Mouse (Mus musculus): ENCODE data around the gene Pbx3. TPM values are rescaled to one million over a fixed set of nuclear protein-coding genes. Genes with fewer than 3 reads are reported as not detected.

Pbx3 gene
- polyA plus RNA-seq, 1 experiment from 2014 or later = 21.4 TPM

- Histone ChIP-seq H3K9me3 (no peaks in the 10 kb centered on the region), H3K4me1 (peaks cover 14% of the 10 kb centered on the region), H3K4me3 (peak overlapping the region; percentile 83), H3K27ac (peak overlapping the region; percentile 95), H3K4me2 (peak overlapping the region; percentile 95), H3K36me3 (no peaks in the 10 kb centered on the region), H3K27me3 (peaks cover 4% of the 10 kb centered on the region; the same call in 1 of the 2 replicates), H3K9ac (peak overlapping the region; percentile 94)
- 0 out of 2 replicates have a peak, but pooled peaks have one; percentile 23 for ATAC-seq (ENCODE audit: insufficient number of reproducible peaks, insufficient read depth, low FRiP score, low TSS enrichment, low read depth)
- under 1% methylated on average over 78 of the region's 118 CpGs for WGBS
These were observed 1.3 kb downstream of the Pbx3 start for GRCm38 (mm10) chr2:34371441-34372304.

- under 1% methylated on average over 42 of the region's 42 CpGs for WGBS
- Histone ChIP-seq H3K27me3 (peaks cover 4% of the 10 kb centered on the region; the same call in 1 of the 2 replicates), H3K4me3 (peak overlapping the region; percentile 83), H3K27ac (peak overlapping the region; percentile 95), H3K4me2 (peak overlapping the region; percentile 95), H3K4me1 (peaks cover 14% of the 10 kb centered on the region), H3K36me3 (no peaks in the 10 kb centered on the region), H3K9me3 (no peaks in the 10 kb centered on the region), H3K9ac (peak overlapping the region; percentile 94)
- no peak for ATAC-seq (ENCODE audit: insufficient number of reproducible peaks, insufficient read depth, low FRiP score, low TSS enrichment, low read depth)
These were observed 2.1 kb downstream of the Pbx3 start for GRCm38 (mm10) chr2:34370725-34371440.

- Histone ChIP-seq H3K36me3 (no peaks in the 10 kb centered on the region), H3K27ac (0 out of 2 replicates have a peak overlapping the region, but pooled peaks have one; percentile 95), H3K9ac (peak overlapping the region; percentile 94), H3K27me3 (peaks cover 4% of the 10 kb centered on the region; the same call in 1 of the 2 replicates), H3K4me1 (peaks cover 14% of the 10 kb centered on the region), H3K9me3 (no peaks in the 10 kb centered on the region), H3K4me2 (peak overlapping the region; percentile 95), H3K4me3 (peak overlapping the region; percentile 83)
- 2% methylated on average over 7 of the region's 7 CpGs for WGBS
- no peak for ATAC-seq (ENCODE audit: insufficient number of reproducible peaks, insufficient read depth, low FRiP score, low TSS enrichment, low read depth)
These were observed 2.6 kb downstream of the Pbx3 start for GRCm38 (mm10) chr2:34370349-34370724.

- 38% methylated on average over 6 of the region's 6 CpGs for WGBS
- Histone ChIP-seq H3K9me3 (no peaks in the 10 kb centered on the region), H3K4me1 (peaks cover 11% of the 10 kb centered on the region), H3K27me3 (no peaks in the 10 kb centered on the region; the same call in 1 of the 2 replicates), H3K9ac (no peak overlapping the region), H3K36me3 (no peaks in the 10 kb centered on the region), H3K4me3 (peak overlapping the region; percentile 8; the same call in 1 of the 2 replicates), H3K4me2 (peak overlapping the region; percentile 42), H3K27ac (no peak overlapping the region)
- no peak for ATAC-seq (ENCODE audit: insufficient number of reproducible peaks, insufficient read depth, low FRiP score, low TSS enrichment, low read depth)
These were observed 4.5 kb downstream of the Pbx3 start for GRCm38 (mm10) chr2:34368396-34368795.

- ATAC-seq (ENCODE audit: insufficient number of reproducible peaks, insufficient read depth, low FRiP score, low TSS enrichment, low read depth) = no peak
- WGBS = 71% methylated on average over 2 of the region's 2 CpGs
- H3K4me1 ChIP-seq = 0 out of 2 replicates have a peak, but pooled peaks cover 4% of the 10 kb centered on the region
- no peak overlapping the region for H3K9ac ChIP-seq
- H3K36me3 ChIP-seq = no peaks in the 10 kb centered on the region
- H3K9me3 ChIP-seq = no peaks in the 10 kb centered on the region
- no peak overlapping the region for H3K27ac ChIP-seq
- H3K4me3 ChIP-seq = no peak overlapping the region
- H3K27me3 ChIP-seq = 0 out of 2 replicates have a peak, but pooled peaks cover 3% of the 10 kb centered on the region
- no peak overlapping the region for H3K4me2 ChIP-seq
These were observed 5.9 kb downstream of the Pbx3 start for GRCm38 (mm10) chr2:34367024-34367423.

GRCm38 (mm10) chr2:34363678-34364077 lies 9.3 kb downstream of the Pbx3 start:
- Histone ChIP-seq H3K4me1 (peaks cover 15% of the 10 kb centered on the region), H3K9ac (no peak overlapping the region), H3K36me3 (no peaks in the 10 kb centered on the region), H3K4me2 (no peak overlapping the region), H3K9me3 (no peaks in the 10 kb centered on the region), H3K27me3 (peaks cover 12% of the 10 kb centered on the region; the same call in 1 of the 2 replicates), H3K27ac (no peak overlapping the region), H3K4me3 (no peak overlapping the region)
- no peak for ATAC-seq (ENCODE audit: insufficient number of reproducible peaks, insufficient read depth, low FRiP score, low TSS enrichment, low read depth)
- 10% methylated on average over 1 of the region's 1 CpGs for WGBS

- peaks cover 26% of the 10 kb centered on the region for H3K4me1 ChIP-seq
- no peaks in the 10 kb centered on the region for H3K36me3 ChIP-seq
- H3K9me3 ChIP-seq = no peaks in the 10 kb centered on the region
- H3K4me2 ChIP-seq = no peak overlapping the region
- H3K27ac ChIP-seq = no peak overlapping the region
- no peak overlapping the region for H3K4me3 ChIP-seq
- no peak overlapping the region for H3K9ac ChIP-seq
- no peak for ATAC-seq (ENCODE audit: insufficient number of reproducible peaks, insufficient read depth, low FRiP score, low TSS enrichment, low read depth)
- H3K27me3 ChIP-seq = peaks cover 9% of the 10 kb centered on the region; the same call in 1 of the 2 replicates
- WGBS = 51% methylated on average over 7 of the region's 7 CpGs
These were observed 17.1 kb downstream of the Pbx3 start for GRCm38 (mm10) chr2:34355801-34356211.

GRCm38 (mm10) chr2:34352006-34352405 lies 20.9 kb downstream of the Pbx3 start:
- Histone ChIP-seq H3K9ac (no peak overlapping the region), H3K4me2 (no peak overlapping the region)
- ATAC-seq (ENCODE audit: insufficient number of reproducible peaks, insufficient read depth, low FRiP score, low TSS enrichment, low read depth) = no peak

GRCm38 (mm10) chr2:34347096-34347495 lies 25.8 kb downstream of the Pbx3 start:
- H3K36me3 ChIP-seq = no peaks in the 10 kb centered on the region
- H3K4me2 ChIP-seq = peak overlapping the region; percentile 7
- peaks cover 12% of the 10 kb centered on the region for H3K4me1 ChIP-seq
- H3K4me3 ChIP-seq = no peak overlapping the region
- H3K27ac ChIP-seq = no peak overlapping the region
- H3K9me3 ChIP-seq = no peaks in the 10 kb centered on the region
- peaks cover 22% of the 10 kb centered on the region for H3K27me3 ChIP-seq
- no peak overlapping the region for H3K9ac ChIP-seq
- no peak for ATAC-seq (ENCODE audit: insufficient number of reproducible peaks, insufficient read depth, low FRiP score, low TSS enrichment, low read depth)
- 24% methylated on average over 6 of the region's 6 CpGs for WGBS

More at GRCm38 (mm10) chr2:34352006-34352405, 20.9 kb downstream of the Pbx3 start:
- Histone ChIP-seq H3K36me3 (no peaks in the 10 kb centered on the region), H3K4me1 (peaks cover 15% of the 10 kb centered on the region), H3K27me3 (peaks cover 7% of the 10 kb centered on the region), H3K27ac (no peak overlapping the region), H3K4me3 (no peak overlapping the region), H3K9me3 (no peaks in the 10 kb centered on the region)

GRCm38 (mm10) chr2:34298664-34299063 lies 74.3 kb downstream of the Pbx3 start:
- 76% methylated on average over 1 of the region's 1 CpGs for WGBS

GRCm38 (mm10) chr2:34298202-34298601 lies 74.7 kb downstream of the Pbx3 start:
- Histone ChIP-seq H3K4me3 (no peak overlapping the region), H3K36me3 (no peaks in the 10 kb centered on the region), H3K9me3 (no peaks in the 10 kb centered on the region), H3K27me3 (no peaks in the 10 kb centered on the region), H3K27ac (no peak overlapping the region), H3K4me2 (no peak overlapping the region), H3K9ac (no peak overlapping the region), H3K4me1 (0 out of 2 replicates have a peak, but pooled peaks cover 3% of the 10 kb centered on the region)
- ATAC-seq (ENCODE audit: insufficient number of reproducible peaks, insufficient read depth, low FRiP score, low TSS enrichment, low read depth) = no peak
- WGBS = 97% methylated on average over 3 of the region's 3 CpGs

More at GRCm38 (mm10) chr2:34298664-34299063, 74.3 kb downstream of the Pbx3 start:
- H3K9ac ChIP-seq = no peak overlapping the region
- H3K27me3 ChIP-seq = no peaks in the 10 kb centered on the region
- H3K4me1 ChIP-seq = peaks cover 5% of the 10 kb centered on the region
- no peak overlapping the region for H3K4me3 ChIP-seq
- no peak for ATAC-seq (ENCODE audit: insufficient number of reproducible peaks, insufficient read depth, low FRiP score, low TSS enrichment, low read depth)
- no peaks in the 10 kb centered on the region for H3K9me3 ChIP-seq
- H3K27ac ChIP-seq = no peak overlapping the region
- H3K36me3 ChIP-seq = no peaks in the 10 kb centered on the region
- no peak overlapping the region for H3K4me2 ChIP-seq
